Comparison of ENCODE assay signal across 8 mouse cellular contexts in genomic region chr5:135742941-135743740, GRCm38 (mm10). TPM values are rescaled to one million over a fixed set of nuclear protein-coding genes. Genes with fewer than 3 reads are reported as not detected.
A peak's percentile ranks its signal among the peaks of the same experiment; 100 is the strongest.
DNase-seq lines count a peak whose midpoint lies in the region; ATAC-seq and TF ChIP-seq lines count a peak whose summit lies in the region.

No protein-coding gene starts in this region.

- no peak overlapping the region for H3K27ac ChIP-seq in hindbrain, embryonic 11.5 days (ENCODE audit: low read depth, low read length)
- no peak overlapping the region for H3K27ac ChIP-seq in limb, embryonic 15.5 days

- peak overlapping the region; percentile 94 for H3K4me3 ChIP-seq in megakaryocyte, embryonic 14.5 days (replicated peaks)
- peak overlapping the region; percentile 79 for H3K4me3 ChIP-seq in hindbrain, embryonic 11.5 days (ENCODE audit: low read depth, low read length)
- peak overlapping the region; percentile 88 for H3K4me3 ChIP-seq in limb, embryonic 15.5 days

- H3K27me3 ChIP-seq in megakaryocyte, embryonic 14.5 days (replicated peaks): peaks cover 25% of the 10 kb centered on the region
- H3K27me3 ChIP-seq in hindbrain, embryonic 11.5 days (ENCODE audit: control insufficient read depth, insufficient read depth, low read length): no peaks in the 10 kb centered on the region
- no peaks in the 10 kb centered on the region for H3K27me3 ChIP-seq in limb, embryonic 15.5 days

- peak overlapping the region; percentile 68 for H3K9ac ChIP-seq in hindbrain, embryonic 11.5 days (ENCODE audit: low read depth, low read length)
- peak overlapping the region; percentile 75 for H3K9ac ChIP-seq in limb, embryonic 15.5 days

- no peak for TF ChIP-seq CTCF in brain, embryonic 14.5 days (IDR thresholded peaks at IDR 0.05; ENCODE audit: borderline replicate concordance, extremely low read depth, insufficient read depth, insufficient read length)

- TF ChIP-seq POLR2A in brain, embryonic 14.5 days (IDR thresholded peaks at IDR 0.05; ENCODE audit: borderline replicate concordance, extremely low read depth, insufficient read depth, insufficient read length, poor library complexity, severe bottlenecking): no peak

- H3K4me1 ChIP-seq in megakaryocyte, embryonic 14.5 days: peaks cover 48% of the 10 kb centered on the region
- H3K4me1 ChIP-seq in hindbrain, embryonic 11.5 days (replicated peaks; ENCODE audit: control insufficient read depth, insufficient read depth, low read length): peaks cover 9% of the 10 kb centered on the region
- H3K4me1 ChIP-seq in limb, embryonic 15.5 days: peaks cover 20% of the 10 kb centered on the region

- peaks cover 23% of the 10 kb centered on the region for H3K9me3 ChIP-seq in megakaryocyte, embryonic 14.5 days
- no peaks in the 10 kb centered on the region for H3K9me3 ChIP-seq in hindbrain, embryonic 11.5 days (ENCODE audit: control insufficient read depth, low read length)
- H3K9me3 ChIP-seq in limb, embryonic 15.5 days: no peaks in the 10 kb centered on the region

- H3K4me2 ChIP-seq in hindbrain, embryonic 11.5 days (replicated peaks; ENCODE audit: low read depth, low read length): peak overlapping the region; percentile 54
- peak overlapping the region; percentile 90 for H3K4me2 ChIP-seq in limb, embryonic 15.5 days

- 21% methylated on average over 18 of the region's 18 CpGs for WGBS in hindbrain, embryonic 11.5 days
- 20% methylated on average over 18 of the region's 18 CpGs for WGBS in limb, embryonic 15.5 days

- H3K36me3 ChIP-seq in megakaryocyte, embryonic 14.5 days (replicated peaks; ENCODE audit: low read length): peaks cover 20% of the 10 kb centered on the region
- no peaks in the 10 kb centered on the region for H3K36me3 ChIP-seq in hindbrain, embryonic 11.5 days (ENCODE audit: control insufficient read depth, insufficient read depth, low read length)
- H3K36me3 ChIP-seq in limb, embryonic 15.5 days: peaks cover 13% of the 10 kb centered on the region

- DNase-seq in brain, embryonic 14.5 days (ENCODE audit: low read depth): peak; percentile 68
- DNase-seq in hindbrain, embryonic 11.5 days (ENCODE audit: low spot score): peak; percentile 61
- DNase-seq in neural tube, embryonic 10.5 days (ENCODE audit: extremely low spot score, low spot score): peak; percentile 45
- no peak for DNase-seq in thymus, postnatal 25 days
- no peak for DNase-seq in cerebellum, adult 11 months

- ATAC-seq in megakaryocyte, adult 5-6 weeks (ENCODE audit: poor library complexity, severe bottlenecking): no peak
- peak; percentile 67; the same call in 1 of the 2 replicates for ATAC-seq in hindbrain, embryonic 11.5 days (ENCODE audit: low FRiP score)
- no peak for ATAC-seq in limb, embryonic 15.5 days (ENCODE audit: insufficient number of reproducible peaks, low FRiP score, low TSS enrichment, low read depth)

RNA-seq across cellular contexts. Expression of gene Tmem120a, which starts 1.1 kb away (rescaled TPM):
- polyA plus RNA-seq in megakaryocyte, embryonic 14.5 days (2012; ENCODE audit: insufficient read depth, low replicate concordance): 13.5 and 55.6 TPM in 2 replicates
- 18.1 and 20.9 TPM in 2 replicates for total RNA-seq in megakaryocyte, adult 5-6 weeks (2015)
- total RNA-seq in megakaryocyte, adult 5-6 weeks (2017): 15.1 and 19.1 TPM in 2 replicates
- 36.9 and 39.3 TPM in 2 replicates for polyA plus RNA-seq in brain, embryonic 14.5 days (2012; rRNA removed)
- polyA plus RNA-seq in hindbrain, embryonic 11.5 days (2014; fragmentation: Nextera tagmentation; extraction: Ambion mirVana): 62.5 and 70.0 TPM in 2 replicates
- 39.4 and 44.1 TPM in 2 replicates for polyA plus RNA-seq in limb, embryonic 15.5 days (2015; fragmentation: Nextera tagmentation; extraction: Ambion mirVana)

RNA-seq across cellular contexts. Expression of gene Styxl1, which starts 35.0 kb away (rescaled TPM):
- polyA plus RNA-seq in megakaryocyte, embryonic 14.5 days (2012; ENCODE audit: insufficient read depth, low replicate concordance): not detected in 2 replicates
- 0.25 TPM in 1 of 2 replicates, not detected in the other for total RNA-seq in megakaryocyte, adult 5-6 weeks (2015)
- total RNA-seq in megakaryocyte, adult 5-6 weeks (2017): 0.18 TPM in 1 of 2 replicates, not detected in the other
- polyA plus RNA-seq in brain, embryonic 14.5 days (2012; rRNA removed): 0.08 and 0.15 TPM in 2 replicates
- 0.36 and 0.54 TPM in 2 replicates for polyA plus RNA-seq in hindbrain, embryonic 11.5 days (2014; fragmentation: Nextera tagmentation; extraction: Ambion mirVana)
- 0.14 TPM in 2 replicates for polyA plus RNA-seq in limb, embryonic 15.5 days (2015; fragmentation: Nextera tagmentation; extraction: Ambion mirVana)

RNA-seq across cellular contexts. Expression of gene Mdh2, which starts 35.1 kb away (rescaled TPM):
- 386 and 408 TPM in 2 replicates for polyA plus RNA-seq in megakaryocyte, embryonic 14.5 days (2012; ENCODE audit: insufficient read depth, low replicate concordance)
- total RNA-seq in megakaryocyte, adult 5-6 weeks (2015): 240 and 251 TPM in 2 replicates
- 111 and 129 TPM in 2 replicates for total RNA-seq in megakaryocyte, adult 5-6 weeks (2017)
- 476 and 499 TPM in 2 replicates for polyA plus RNA-seq in brain, embryonic 14.5 days (2012; rRNA removed)
- polyA plus RNA-seq in hindbrain, embryonic 11.5 days (2014; fragmentation: Nextera tagmentation; extraction: Ambion mirVana): 620 and 621 TPM in 2 replicates
- 435 and 486 TPM in 2 replicates for polyA plus RNA-seq in limb, embryonic 15.5 days (2015; fragmentation: Nextera tagmentation; extraction: Ambion mirVana)

Comparison
In these comparisons a context has a peak if more than half of its experiments do, and no peak if none do; other contexts are left out.
1. DNase-seq: peak in brain, embryonic 14.5 days (single experiment), hindbrain, embryonic 11.5 days (single experiment) and neural tube, embryonic 10.5 days (single experiment); none in thymus, postnatal 25 days (single experiment) and cerebellum, adult 11 months (single experiment).
2. Peak in every context shown above with its lines, with median percentiles within 50 percentile points of each other: H3K4me3 ChIP-seq.